In genomic region chr8:105788241-105788640, GRCm38 (mm10) we compare ENCODE assay signal across 1 mouse cellular context.
TF ChIP-seq lines count a peak whose summit lies in the region.

No protein-coding gene starts in this region.

TF ChIP-seq in MEL, 35 proteins besides CTCF, POLR2A, EP300 and RAD21 (continued from another document):
- TF ChIP-seq ETS1 (IDR thresholded peaks at IDR 0.05; ENCODE audit: low read depth, low read length) (no peak), TCF12 (IDR thresholded peaks at IDR 0.05; ENCODE audit: low read depth, low read length) (no peak), ELF1 (IDR thresholded peaks at IDR 0.05; ENCODE audit: low read depth, low read length) (no peak), ZNF384 (IDR thresholded peaks at IDR 0.05; ENCODE audit: low read depth, low read length) (no peak), E2F4 (IDR thresholded peaks at IDR 0.05; ENCODE audit: borderline replicate concordance, low read depth, low read length) (no peak), GATA1 (IDR thresholded peaks at IDR 0.05; ENCODE audit: low read depth, low read length) (no peak), GABPA (IDR thresholded peaks at IDR 0.05; ENCODE audit: low read depth, low read length) (no peak), MYC (IDR thresholded peaks at IDR 0.05; ENCODE audit: low read depth, low read length) (peak; percentile 82), MEF2A (IDR thresholded peaks at IDR 0.05; ENCODE audit: extremely low read depth, insufficient replicate concordance, low read depth, low read length, poor library complexity, severe bottlenecking) (no peak), KAT2A (conservative IDR thresholded peaks at IDR 0.05; ENCODE audit: low read depth, low read length) (no peak), POLR2AphosphoS5 (IDR thresholded peaks at IDR 0.05; ENCODE audit: borderline replicate concordance, low read depth, low read length) (no peak), SMC3 (IDR thresholded peaks at IDR 0.05; ENCODE audit: low read depth, low read length) (peak; percentile 87), POLR2AphosphoS2 (IDR thresholded peaks at IDR 0.05; ENCODE audit: low read length) (no peak), USF2 (IDR thresholded peaks at IDR 0.05; ENCODE audit: borderline replicate concordance in 1 of 2, insufficient read depth in 1 of 2, low read depth in 1 of 2, low read length in 2 of 2) (no peak), CHD1 (IDR thresholded peaks at IDR 0.05; ENCODE audit: low read depth, low read length) (no peak)
